Mouse (Mus musculus) heart, postnatal 10 days (tissue): ENCODE results near the gene Actl9. TPM values are rescaled to one million over a fixed set of nuclear protein-coding genes. Genes with fewer than 3 reads are reported as not detected.

ENCODE experiments used
- DNase-seq, 2 experiments: peaks; one replicate each; pipeline ENCODE4 v3.0.0; 2021
- intact Hi-C: fragments of 180-260 bp; cut with DNase I; formaldehyde crosslinking; loops from one replicate; pipeline ENCODE4 v1.15.1; 2025
- total RNA-seq, 2 experiments: library from RNA; stranded (reverse); gene quantifications; 2 replicates each; pipeline ENCODE4 v1.2.3; 2021

Gene Actl9
- total RNA-seq, result not detected

DNA sequence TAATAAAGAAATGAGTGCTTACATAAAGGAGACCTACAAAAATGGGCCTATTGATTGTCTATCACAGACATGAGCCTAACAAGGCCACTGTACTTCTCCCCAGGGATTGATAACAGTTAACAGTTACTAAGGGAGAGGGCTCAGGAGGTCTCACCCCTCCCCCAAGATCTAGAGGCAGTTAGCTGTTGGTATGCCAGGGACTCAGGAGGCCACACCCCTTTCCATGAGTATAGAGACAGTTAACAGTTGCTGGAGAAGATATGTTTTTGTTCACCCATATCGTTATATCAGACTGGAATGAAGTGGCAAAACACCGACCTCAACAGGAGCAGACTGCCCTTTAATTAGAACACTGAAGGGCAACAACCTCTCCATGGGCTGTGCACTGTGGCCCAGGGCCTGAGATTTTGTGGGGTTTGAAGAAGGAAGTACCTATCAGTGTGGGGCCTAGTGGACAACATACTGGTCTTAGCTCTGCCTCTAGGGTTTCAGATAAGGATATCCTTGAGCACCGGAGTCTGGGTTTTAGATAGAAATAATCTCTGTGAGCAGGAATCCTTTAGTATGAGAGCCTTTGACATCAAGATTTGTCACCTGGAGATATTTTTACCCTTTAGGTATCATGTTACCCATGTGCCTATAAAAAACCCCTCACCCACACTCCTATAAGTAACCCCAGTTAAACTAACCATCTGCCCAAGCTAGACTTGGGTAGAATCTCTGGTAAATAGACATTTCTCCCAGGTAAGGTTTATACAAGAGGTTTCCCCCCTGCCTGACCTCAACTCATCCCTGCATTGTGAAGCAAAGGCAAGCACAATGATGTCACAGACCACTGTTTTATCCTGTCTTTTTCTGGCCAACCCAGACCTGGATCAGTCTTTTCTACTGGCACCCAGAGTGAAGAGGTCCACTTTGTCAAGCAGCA lies at the start of gene Actl9:
TSS of gene Actl9 (plus strand) at position 878 of the 928 bp plus-strand sequence.
- intact Hi-C loops, result no loop called here
- no peak for DNase-seq

DNA sequence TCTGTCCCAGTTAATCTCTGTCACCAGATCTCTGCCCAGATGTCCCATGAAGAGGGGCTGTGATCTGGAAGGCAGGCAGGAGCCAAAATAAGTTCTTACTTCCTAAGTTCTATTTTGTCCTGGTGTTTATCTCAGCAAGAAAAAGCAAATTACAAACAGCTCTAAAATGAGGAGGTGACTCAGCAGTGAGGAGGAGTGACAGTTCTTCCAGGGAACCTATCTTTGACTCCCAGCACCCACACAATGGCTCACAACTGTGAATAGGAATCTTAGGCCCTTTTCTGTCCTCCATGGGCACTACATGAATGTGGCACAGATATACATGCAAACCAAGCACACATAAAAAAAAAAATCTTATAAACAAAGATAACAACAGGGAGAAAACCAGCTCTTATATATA lies 47.0 kb upstream of the Actl9 start:
- intact Hi-C loops, result no loop called here
- DNase-seq, result no peak

- no peak for DNase-seq
- intact Hi-C loops, result loop anchor here (5.0 to 10.0 kb wide), 2 partner anchors 35 to 307 kb away; partner anchors contain the start of genes Zfp563 and Zfp81
Measured at GRCm38 (mm10) chr17:33392271-33392670, 40.4 kb upstream of the Actl9 start.

DNA sequence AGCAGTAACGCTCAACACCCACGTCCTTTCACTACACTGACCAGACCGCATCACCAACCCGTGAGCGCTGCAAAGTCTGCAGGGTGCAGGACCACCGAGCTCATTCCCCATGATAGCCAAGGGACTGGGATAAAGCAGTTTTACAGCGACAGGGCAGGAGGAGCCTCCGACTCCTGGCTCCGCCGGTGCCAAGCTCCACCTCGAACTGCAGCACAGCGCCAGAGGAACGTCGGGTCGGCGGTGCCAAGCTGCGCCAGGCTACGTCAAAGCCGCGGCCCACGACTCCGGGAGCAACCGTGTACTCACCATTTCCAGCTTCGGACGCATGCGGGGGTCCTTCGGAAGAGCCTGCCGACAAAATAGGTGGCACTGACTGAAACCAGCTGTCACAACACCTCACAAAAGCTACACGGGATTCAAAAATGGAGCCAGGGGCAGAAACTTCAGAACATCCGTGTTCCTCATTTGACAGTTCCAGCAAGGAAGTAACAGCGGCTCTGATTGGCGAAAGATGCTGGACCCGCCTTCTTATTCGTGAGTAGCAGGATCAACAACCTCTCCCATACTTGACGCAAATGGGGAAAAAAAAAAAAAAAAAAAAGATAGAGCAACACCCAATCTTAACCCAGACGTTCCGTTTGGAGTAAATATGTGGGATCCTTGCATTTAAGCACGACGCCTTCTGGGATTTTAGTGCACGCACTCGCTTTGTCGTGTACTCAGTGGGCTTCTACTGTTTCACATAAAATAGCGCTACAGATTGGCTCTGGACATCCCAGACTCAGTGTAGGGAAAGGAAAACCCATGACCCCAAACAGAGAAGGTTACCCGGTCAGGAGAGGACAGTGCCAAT lies 38.3 kb upstream of the Actl9 start, which contains the start of gene Zfp101:
TSS of gene Zfp101 (minus strand) at position 460 of the 853 bp plus-strand sequence.
- intact Hi-C loops, result loop anchor here (5.0 to 10.0 kb wide), 2 partner anchors 37 to 310 kb away; partner anchors contain the start of genes Zfp563 and Zfp81
- DNase-seq, result peak; percentile 95 to 96

DNA sequence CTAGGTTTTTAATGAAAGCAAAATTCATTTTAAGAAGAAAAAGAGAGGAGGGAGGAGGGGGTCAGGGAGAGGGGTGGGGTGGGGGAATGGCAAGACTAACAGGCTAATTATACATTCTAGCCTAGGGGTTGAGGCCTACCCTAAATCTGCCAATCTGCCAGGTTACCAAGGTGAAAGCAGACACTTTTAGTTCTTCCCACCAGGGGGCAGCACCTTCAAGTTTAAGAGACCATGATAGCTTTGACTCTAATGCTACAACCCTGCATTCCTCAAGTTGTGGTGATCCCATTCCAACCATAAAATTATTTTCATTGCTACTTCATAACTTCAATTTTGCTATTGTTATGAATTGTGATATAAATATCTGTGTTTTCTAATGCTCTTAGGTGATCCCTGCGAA lies 6.5 kb downstream of the Actl9 start:
- intact Hi-C loops, result loop anchor here (1.0 to 5.0 kb wide), 4 partner anchors 53 to 388 kb away; no protein-coding TSS in a partner anchor
- peak; percentile 80 to 87 for DNase-seq

- intact Hi-C loops, result loop anchor here (1.0 to 5.0 kb wide), 4 partner anchors 52 to 387 kb away; no protein-coding TSS in a partner anchor
- peak; percentile 14 to 15 for DNase-seq
Measured at GRCm38 (mm10) chr17:33439922-33440321, 7.2 kb downstream of the Actl9 start.

DNA sequence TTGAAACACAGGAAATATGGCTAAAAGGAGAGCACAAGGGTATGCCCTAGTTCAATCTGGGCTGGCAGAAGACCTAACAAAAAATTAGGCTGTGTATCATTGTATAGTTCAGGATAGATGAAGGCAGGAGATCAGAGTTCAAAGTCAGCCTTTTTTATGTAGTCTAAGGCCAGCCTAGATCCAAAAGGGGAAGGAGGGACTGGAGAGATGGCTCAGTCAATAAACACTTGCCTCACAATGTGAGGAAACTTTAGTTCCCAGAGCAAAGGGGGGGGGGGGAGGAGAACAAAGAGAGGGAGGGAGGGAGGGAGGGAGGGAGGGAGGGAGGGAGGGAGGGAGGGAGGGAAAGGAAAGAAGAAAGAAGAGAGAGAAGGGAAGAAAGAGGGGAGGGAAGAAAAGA lies 8.5 kb downstream of the Actl9 start:
- DNase-seq, result no peak
- intact Hi-C loops, result no loop called here

DNA sequence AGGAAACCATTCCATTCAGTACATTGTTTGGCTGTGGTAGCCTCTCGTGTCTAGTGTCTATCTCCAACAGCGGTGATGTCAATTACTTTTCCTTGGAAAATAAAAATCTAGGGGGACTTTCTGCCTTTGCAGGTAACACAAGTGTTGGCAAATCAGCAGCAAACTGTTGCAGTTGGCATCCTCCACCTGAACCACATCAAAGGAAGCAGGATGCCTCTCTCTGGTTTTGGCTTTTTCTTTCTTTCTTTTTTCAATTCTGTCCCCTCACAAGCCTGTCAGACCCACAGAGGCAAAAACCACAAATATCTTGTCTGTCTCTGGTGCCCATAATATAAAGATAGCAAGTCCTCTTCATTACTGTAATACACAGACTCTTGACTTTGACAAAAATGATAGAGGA lies 23.9 kb downstream of the Actl9 start:
- no peak for DNase-seq
- intact Hi-C loops, result no loop called here

GRCm38 (mm10) chr17:33471206-33471605 lies 38.5 kb downstream of the Actl9 start:
- intact Hi-C loops, result no loop called here
- DNase-seq, result no peak

Other genes starting within 250 kb of the Actl9 start
- not detected for gene Olfr239, start 241.6 kb upstream of the Actl9 start, total RNA-seq
- gene Olfr1564, start 211.2 kb upstream of the Actl9 start, total RNA-seq, result under 1 TPM; 0.12 to 0.19 TPM
- 10 to 100 TPM; 11.5 to 12.1 TPM for gene Zfp955a, start 177.8 kb upstream of the Actl9 start, total RNA-seq
- not detected for gene Olfr63, start 168.2 kb upstream of the Actl9 start, total RNA-seq
- gene Zfp955b, start 143.4 kb upstream of the Actl9 start, total RNA-seq, result 10 to 100 TPM; 14.4 to 15.5 TPM
- 10 to 100 TPM in 1 of 2 experiments, 1 to 10 TPM in 1; 7.6 to 10.0 TPM for gene Zfp81, start 74.0 kb upstream of the Actl9 start, total RNA-seq
- 1 to 10 TPM; 6.6 to 6.8 TPM for gene Zfp101, start 38.3 kb upstream of the Actl9 start, total RNA-seq
- 10 to 100 TPM; 37.3 to 37.4 TPM for gene Adamts10, start 91.3 kb downstream of the Actl9 start, total RNA-seq
- 1 to 10 TPM; 1.3 to 2.2 TPM for gene Myo1f, start 122.8 kb downstream of the Actl9 start, total RNA-seq
- 10 to 100 TPM; 18.9 to 19.8 TPM for gene Zfp414, start 196.2 kb downstream of the Actl9 start, total RNA-seq
- under 1 TPM in 1 of 2 experiments, not detected in 1; 0.47 TPM for gene Pram1, start 205.2 kb downstream of the Actl9 start, total RNA-seq